ENCODE assay signal across 40 mouse cellular contexts in genomic region chr16:58715018-58715417, GRCm38 (mm10). TPM values are rescaled to one million over a fixed set of nuclear protein-coding genes. Genes with fewer than 3 reads are reported as not detected.
"Had no signal": no experiment of that assay in that cellular context is flagged by ENCODE, and none has a peak within 500 bp of the region (broad histone marks: within the 10 kb centered on the region; RNA-seq: fewer than 3 reads in every experiment).

No protein-coding gene starts in this region.

- H3K27me3 ChIP-seq: heart, embryonic 12.5 days; hindbrain, embryonic 12.5 days; kidney, embryonic 15.5 days; limb, embryonic 13.5 days; limb, embryonic 15.5 days; liver, embryonic 12.5 days had no signal

- DNase-seq: gastrocnemius, adult 2 months; gastrocnemius, postnatal 10 days; gastrocnemius, postnatal 25 days; heart, adult 18-20 months; heart, postnatal 10 days; heart, postnatal 4 days; kidney, adult 11 months; kidney, adult 2 months; kidney, adult 9 months; kidney, postnatal 14 days; kidney, postnatal 36 days had no signal

- H3K4me2 ChIP-seq: heart, embryonic 12.5 days; hindbrain, embryonic 12.5 days; hindbrain, embryonic 14.5 days; kidney, embryonic 15.5 days; limb, embryonic 13.5 days; limb, embryonic 15.5 days; liver, embryonic 12.5 days had no signal

- H3K4me1 ChIP-seq: heart, embryonic 10.5 days; heart, embryonic 12.5 days; hindbrain, embryonic 12.5 days; kidney, embryonic 15.5 days; limb, embryonic 13.5 days; limb, embryonic 15.5 days; liver, embryonic 12.5 days had no signal

- H3K9me3 ChIP-seq: heart, embryonic 10.5 days; heart, embryonic 12.5 days; hindbrain, embryonic 10.5 days; hindbrain, embryonic 12.5 days; kidney, embryonic 15.5 days; limb, embryonic 13.5 days; limb, embryonic 15.5 days; liver, embryonic 12.5 days had no signal

- H3K27ac ChIP-seq: gastrocnemius, adult 2 months; heart, embryonic 10.5 days; hindbrain, embryonic 10.5 days; hindbrain, embryonic 12.5 days; hindbrain, embryonic 14.5 days; kidney, embryonic 15.5 days; kidney, postnatal 0 days; left cerebral cortex, adult 2 months; limb, embryonic 13.5 days; limb, embryonic 15.5 days; liver, embryonic 12.5 days; liver, embryonic 14.5 days had no signal

- H3K9ac ChIP-seq: heart, embryonic 12.5 days; hindbrain, embryonic 12.5 days; hindbrain, embryonic 14.5 days; kidney, embryonic 15.5 days; limb, embryonic 13.5 days; limb, embryonic 15.5 days; liver, embryonic 12.5 days; liver, embryonic 14.5 days had no signal

- H3K4me3 ChIP-seq: gastrocnemius, adult 2 months; heart, embryonic 10.5 days; heart, embryonic 12.5 days; hindbrain, embryonic 10.5 days; hindbrain, embryonic 12.5 days; kidney, embryonic 15.5 days; left cerebral cortex, adult 2 months; limb, embryonic 13.5 days; limb, embryonic 15.5 days; liver, embryonic 12.5 days had no signal

- H3K36me3 ChIP-seq: heart, embryonic 10.5 days; heart, embryonic 12.5 days; hindbrain, embryonic 10.5 days; hindbrain, embryonic 12.5 days; kidney, embryonic 15.5 days; limb, embryonic 13.5 days; limb, embryonic 15.5 days; liver, embryonic 12.5 days had no signal

RNA-seq across cellular contexts. Expression of gene Gpr15, which starts 3.9 kb away (rescaled TPM):
- total RNA-seq: gastrocnemius, adult 2 months; gastrocnemius, postnatal 10 days; gastrocnemius, postnatal 25 days; gastrocnemius, postnatal 4 days; heart, adult 18-20 months; heart, adult 8-10 months; heart, postnatal 10 days; heart, postnatal 25 days; heart, postnatal 4 days; layer of hippocampus, adult 18-20 months; layer of hippocampus, postnatal 10 days; layer of hippocampus, postnatal 25 days; left cerebral cortex, adult 2 months; left cerebral cortex, postnatal 14 days; left cerebral cortex, postnatal 36 days; liver, adult 2 months had no signal
- polyA plus RNA-seq: heart, embryonic 10.5 days; heart, embryonic 12.5 days; heart, embryonic 14.5 days; hindbrain, embryonic 10.5 days; hindbrain, embryonic 12.5 days; hindbrain, embryonic 14.5 days; hindbrain, embryonic 16.5 days; intestine, embryonic 14.5 days; kidney, embryonic 15.5 days; kidney, postnatal 0 days; limb, embryonic 11.5 days; limb, embryonic 13.5 days; limb, embryonic 15.5 days; liver, embryonic 12.5 days had no signal

RNA-seq across cellular contexts. Expression of gene Olfr172, which starts 48.0 kb away (rescaled TPM):
- total RNA-seq: gastrocnemius, adult 2 months; gastrocnemius, postnatal 10 days; gastrocnemius, postnatal 25 days; gastrocnemius, postnatal 4 days; granulocyte monocyte progenitor cell, adult 5-6 weeks; heart, adult 18-20 months; heart, adult 8-10 months; heart, postnatal 10 days; heart, postnatal 25 days; heart, postnatal 4 days; layer of hippocampus, adult 18-20 months; layer of hippocampus, postnatal 10 days; layer of hippocampus, postnatal 25 days; left cerebral cortex, adult 2 months; left cerebral cortex, postnatal 14 days; left cerebral cortex, postnatal 36 days; liver, adult 2 months had no signal
- polyA plus RNA-seq: heart, embryonic 10.5 days; heart, embryonic 12.5 days; heart, embryonic 14.5 days; heart, embryonic 16.5 days; hindbrain, embryonic 10.5 days; hindbrain, embryonic 12.5 days; hindbrain, embryonic 14.5 days; hindbrain, embryonic 16.5 days; intestine, embryonic 14.5 days; intestine, embryonic 16.5 days; kidney, adult 2 months; kidney, embryonic 15.5 days; kidney, postnatal 0 days; large intestine, adult 2 months; limb, embryonic 11.5 days; limb, embryonic 13.5 days; limb, embryonic 15.5 days; liver, adult 2 months; liver, embryonic 12.5 days; liver, embryonic 14.5 days had no signal
